Mouse (Mus musculus) kidney, adult 9 months (tissue): ENCODE data around the gene BC053393.
"Not testable (repeated sequence)": the region's sequence is repeated elsewhere in the genome, so short reads cannot be mapped to it uniquely, and the experiment has no call there.

Source experiments
- DNase-seq: peaks from one replicate; pipeline ENCODE4 v3.0.0; 2022

BC053393 gene

DNA sequence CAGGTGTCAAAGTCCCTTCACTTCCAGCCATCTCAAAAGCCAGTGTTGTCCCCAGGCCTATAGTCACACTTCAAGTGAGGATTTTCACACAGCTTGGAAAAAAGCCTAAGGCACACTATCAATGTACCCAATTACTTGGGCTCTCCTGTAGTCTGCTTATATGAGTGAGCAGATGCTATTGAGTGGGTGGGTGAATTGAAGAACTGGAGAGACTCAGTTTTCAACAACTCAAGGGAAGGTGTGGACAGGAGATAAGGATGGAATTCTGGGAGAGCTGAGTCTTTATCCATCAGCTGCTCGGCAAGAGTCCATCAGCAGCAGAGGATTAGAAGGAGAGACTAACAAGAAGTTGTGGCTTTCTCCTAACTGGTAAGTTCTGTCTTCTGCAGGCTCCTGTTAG is at the start of gene BC053393:
Gene BC053393 (plus strand): TSS at position 210 of the 400 bp plus-strand sequence.
- DNase-seq: no peak

DNA sequence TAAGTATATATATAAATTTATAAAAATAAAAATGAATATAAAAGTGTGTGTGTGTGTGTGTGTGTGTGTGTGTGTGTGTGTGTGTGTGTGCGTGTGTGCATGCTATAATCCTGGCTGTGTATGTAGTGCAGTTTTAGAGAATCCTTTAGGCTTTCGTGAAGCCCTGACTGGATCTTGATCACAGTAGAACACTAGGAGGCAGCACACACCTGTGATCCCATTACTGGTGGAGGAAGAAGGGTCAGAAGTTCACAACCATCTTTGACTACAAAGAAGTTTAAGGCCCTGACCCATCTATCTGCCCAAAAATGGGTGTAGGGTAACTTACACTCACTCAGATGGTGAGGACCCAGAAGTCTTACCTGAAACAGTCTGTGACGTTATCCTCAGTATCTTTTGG is 48.6 kb upstream of the BC053393 start:
- peak; percentile 36 for DNase-seq

DNA sequence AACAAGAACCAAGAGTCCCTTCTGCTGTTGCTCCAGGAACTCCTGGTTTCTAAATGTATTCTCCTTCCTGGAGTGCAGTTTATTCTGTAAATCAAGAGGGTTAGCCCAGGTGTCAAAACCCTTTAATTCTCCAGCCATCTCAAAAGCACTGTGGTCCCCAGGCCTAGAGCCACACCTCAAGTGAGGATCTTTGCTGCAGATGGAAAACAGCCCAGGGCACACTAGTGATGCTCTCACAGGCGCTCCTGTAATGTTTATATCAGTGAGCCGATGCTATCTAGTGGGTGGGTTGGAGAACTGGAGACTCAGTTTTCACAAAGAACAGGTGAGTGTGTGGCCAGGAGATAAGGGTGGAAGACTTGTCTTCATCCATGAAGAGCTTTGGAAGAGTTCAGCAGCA is 47.4 kb upstream of the BC053393 start, which contains the start of gene Gm12169:
Gene Gm12169 (plus strand): TSS at position 301 of the 400 bp plus-strand sequence.
- DNase-seq: no peak

DNA sequence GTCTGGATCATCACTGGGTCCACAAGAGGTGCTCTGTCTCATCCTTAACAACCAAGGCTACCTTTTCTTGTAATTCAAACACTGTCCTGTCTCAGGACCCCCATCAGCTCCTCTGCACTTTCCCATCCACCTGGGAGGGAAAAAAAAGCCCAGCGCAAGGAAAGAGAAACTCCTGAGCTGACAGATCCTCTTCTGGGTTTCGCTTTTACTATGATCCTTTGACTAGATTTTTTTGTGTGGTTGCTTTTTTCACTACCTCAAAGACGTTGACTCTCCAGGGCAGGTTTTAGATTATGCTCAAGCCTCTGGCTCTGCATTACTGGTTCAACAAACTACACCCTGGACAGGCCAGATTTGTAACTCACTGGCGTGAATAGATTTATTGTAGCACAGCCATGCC is 41.2 kb upstream of the BC053393 start:
- DNase-seq: no peak

DNA sequence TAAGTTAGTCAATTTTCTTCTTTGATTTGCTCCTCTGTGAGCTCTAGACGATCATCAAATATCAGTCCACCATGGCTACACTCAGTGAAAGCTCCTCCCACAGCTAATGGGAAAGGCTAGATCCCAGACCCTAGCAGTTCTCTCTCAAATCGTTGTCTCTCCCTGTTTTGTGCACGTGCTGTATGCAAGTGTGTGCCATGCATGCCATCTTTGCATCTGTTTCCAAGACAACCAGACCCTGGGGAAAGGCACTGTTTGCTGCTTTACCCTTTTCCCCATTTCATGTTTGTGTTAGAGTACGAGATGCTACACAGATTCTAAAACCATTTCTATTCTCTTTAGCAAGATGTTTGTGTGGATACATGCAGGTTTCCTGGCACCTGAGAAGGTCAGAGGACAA is 34.4 kb upstream of the BC053393 start:
- DNase-seq: no peak

DNA sequence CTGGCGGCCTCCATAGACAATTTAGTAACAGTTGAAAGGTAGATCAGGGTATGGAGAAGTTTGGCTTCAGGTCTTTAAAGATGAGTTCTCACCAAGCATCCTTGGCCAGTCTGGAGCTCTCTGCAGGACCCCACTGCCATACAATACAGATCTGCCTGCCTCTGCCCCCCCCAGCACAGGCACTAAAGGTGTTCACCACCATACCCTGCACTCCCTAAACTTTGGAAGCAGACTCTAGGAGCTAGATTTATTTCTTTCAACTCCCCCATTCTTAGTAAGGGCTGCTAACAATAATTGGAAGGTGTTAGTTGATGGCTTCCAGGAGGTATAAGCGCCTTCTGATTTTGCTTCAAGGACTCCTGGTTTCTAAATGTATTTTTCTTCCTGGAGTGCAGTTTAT is 27.8 kb upstream of the BC053393 start:
- no peak for DNase-seq

DNA sequence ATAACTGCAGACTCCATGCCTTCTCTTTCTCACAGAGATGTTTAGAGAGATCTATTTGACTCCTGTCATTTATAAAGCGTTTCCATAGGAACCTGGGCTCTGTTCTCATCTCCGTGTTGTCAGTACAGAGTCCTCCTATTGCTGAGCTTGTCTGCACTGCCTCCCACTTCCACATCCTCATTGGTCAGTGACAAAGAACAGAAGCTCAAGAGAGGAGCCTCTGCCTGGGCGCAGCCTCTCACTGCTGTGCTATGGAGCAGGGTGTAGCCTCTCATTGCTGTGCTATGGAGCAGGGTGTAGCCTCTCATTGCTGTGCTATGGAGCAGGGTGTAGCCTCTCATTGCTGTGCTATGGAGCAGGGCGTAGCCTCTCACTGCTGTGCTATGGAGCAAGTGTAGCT is 21.6 kb upstream of the BC053393 start:
- DNase-seq: no peak

DNA sequence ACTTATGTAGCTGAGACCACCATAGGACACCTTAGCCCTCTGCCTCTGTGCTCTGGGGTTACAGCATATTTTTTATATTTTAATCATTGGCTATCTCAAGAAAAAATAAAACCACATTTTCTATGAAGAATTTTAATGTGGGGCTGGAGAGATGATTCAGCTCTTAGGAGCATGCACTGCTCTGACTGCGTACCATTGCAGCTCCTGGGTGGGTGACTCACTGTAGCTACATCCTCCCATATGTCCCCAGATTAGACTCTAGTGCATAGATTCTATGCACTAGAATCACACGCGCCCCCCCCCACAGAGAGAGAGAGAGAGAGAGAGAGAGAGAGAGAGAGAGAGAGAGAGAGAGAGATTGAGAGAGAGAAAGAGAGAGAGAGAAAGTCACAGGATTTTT is 18.6 kb upstream of the BC053393 start:
- DNase-seq: no peak

DNA sequence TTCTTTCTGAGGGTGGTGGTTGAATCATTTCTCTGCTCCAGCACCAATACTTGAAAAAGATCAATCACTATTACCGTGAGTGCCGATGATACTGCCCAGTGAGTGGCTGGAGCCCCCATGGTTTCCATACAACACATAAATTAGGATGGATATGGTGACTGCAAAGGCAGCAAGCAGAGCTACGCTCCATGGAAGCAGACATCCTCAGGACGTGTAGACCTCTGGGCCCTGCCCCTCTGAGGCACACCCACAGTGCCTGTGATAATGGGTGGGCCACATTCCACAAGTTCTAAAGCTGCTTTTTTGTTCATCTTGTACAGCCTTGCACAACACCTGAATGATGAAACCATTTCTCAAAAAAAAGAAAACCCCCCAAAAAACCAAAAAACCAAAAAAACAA is 10.2 kb upstream of the BC053393 start:
- no peak for DNase-seq

DNA sequence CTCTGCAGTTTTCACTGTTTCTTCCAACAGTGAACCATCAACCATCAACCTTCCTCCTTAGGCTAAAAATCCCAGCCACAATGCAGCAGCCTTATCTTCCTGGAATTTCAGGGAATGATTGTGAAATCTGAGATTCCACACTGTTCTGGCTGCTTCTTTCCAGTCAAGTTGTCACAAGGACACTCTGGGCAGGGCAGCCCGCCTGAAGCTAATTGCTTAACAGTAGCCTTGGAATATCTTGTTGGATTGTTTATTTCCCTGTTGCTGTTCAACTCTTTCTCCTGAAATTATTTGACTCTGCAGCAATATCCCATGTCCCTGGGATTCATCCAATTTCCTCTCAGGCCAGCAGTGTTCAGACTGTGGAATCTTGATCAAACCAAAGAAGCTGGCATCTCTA is 6.7 kb upstream of the BC053393 start:
- DNase-seq: no peak

DNA sequence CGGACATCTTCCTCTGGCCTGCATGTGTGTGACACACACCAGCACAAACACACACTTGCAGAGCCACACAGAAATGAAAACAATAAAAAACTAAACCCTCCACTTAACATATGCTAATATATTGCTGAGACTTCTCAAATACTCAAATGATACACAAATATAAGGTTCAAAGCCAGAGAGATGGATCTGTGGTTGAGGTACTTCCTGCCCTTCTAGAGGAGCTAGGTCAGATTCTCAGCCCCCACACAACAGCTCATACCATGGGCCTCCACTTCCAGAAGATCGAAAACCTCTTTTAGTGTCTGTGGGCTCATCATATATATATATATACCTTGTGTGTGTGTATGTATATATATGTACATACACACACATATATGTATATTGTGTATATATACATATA is 5.4 kb upstream of the BC053393 start:
- DNase-seq: no peak

DNA sequence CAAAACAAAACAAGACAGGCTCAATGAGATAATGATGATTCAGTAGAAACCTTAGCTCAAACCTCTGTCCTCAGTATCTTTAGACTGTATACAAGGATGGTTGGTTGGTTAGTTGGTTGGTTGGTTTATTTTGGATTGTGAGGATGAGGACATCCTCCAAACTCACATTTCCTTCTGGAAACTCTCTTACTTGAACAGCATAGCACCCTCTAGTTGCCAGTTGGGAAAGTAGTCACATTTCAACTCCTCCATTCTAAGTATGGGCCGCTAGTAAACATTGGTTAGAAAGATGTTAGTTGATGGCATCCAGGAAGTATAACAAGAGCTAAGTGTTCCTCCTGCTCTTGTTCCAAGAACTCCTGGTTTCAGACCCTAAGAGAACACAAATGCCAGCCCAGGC is 2.2 kb upstream of the BC053393 start:
- DNase-seq: no peak

DNA sequence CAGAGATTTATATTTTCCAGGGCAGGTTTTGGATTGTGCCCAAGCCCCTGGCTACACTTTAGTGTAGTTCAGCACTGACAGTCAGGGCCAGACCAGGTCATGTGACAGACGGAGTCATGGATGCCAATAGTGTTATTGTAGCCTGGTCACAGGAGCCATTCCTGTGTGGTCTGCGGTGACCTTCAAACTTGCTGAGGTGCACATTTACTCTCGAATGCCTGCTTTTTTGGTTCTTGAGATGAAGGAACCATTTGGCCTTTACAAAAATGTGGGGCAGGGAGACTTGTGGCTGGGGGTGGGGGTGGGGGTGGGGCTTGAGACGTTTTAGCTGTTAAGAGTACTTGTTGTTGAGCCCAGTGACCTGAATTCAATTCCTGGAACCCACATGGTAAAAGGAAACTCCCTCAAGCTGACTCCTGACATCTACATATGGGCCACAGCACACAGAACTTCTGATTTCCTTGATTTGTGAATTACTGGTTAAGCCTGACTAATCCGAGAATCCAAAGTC is 7.5 kb downstream of the BC053393 start:
- peak; percentile 73 for DNase-seq

DNA sequence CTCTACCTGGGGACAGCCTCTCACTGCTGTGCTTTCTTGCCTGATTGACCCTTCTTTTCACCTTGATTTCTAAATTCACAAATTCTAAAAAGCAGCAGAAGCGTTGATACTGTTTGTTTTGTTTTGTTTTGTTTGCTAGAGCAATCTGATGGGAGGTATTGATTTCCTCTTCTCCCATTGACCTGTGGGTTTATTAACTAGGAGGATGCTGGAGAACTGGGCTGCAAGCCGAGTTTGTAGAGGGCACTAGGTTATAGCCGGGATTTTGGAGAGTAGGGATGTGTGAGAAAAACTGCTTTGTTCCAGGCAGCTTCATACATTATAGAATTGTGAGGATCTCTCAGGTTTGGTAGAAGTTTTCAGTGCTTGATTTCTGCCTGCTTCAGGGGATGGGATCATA is 9.1 kb downstream of the BC053393 start:
- DNase-seq: peak; percentile 22

DNA sequence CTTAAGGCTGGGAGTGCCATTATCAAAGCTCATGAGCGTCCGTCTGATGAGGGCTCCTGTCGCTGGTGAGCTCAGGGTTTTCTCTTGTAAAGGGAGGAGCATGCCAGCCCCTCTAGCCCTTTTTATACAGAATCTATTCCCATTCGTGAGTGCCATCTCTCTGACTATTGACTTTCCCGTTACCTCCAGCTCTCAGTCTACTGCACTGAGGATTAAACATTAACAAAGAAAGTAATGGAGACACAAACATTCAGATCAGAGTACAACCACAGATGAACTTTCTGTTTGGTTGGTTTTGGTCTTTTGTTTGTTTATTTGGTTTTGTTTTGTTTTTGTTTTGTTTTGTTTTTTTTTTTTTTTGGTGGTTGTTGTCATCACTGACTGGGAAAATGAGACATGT is 11.4 kb downstream of the BC053393 start:
- peak; percentile 28 for DNase-seq

DNA sequence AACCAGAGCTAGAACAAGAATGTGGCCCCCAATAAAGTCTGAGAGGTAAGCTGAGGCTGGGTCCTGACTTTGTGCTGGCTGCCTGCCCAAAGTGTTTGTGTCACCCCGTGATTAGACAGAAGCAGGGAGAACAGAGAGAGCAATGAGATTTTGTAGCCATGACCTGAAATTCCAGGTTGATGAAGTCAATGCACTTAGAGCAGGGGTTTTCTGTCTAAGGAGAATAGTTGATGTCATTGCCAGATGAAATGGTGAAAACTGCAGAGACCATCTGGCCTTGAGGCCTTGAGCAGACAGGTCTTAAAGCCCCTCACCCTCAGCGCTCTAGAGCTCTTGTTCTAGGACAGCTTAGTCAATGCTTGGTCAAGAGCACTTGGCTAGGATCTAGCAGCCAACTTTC is 21.1 kb downstream of the BC053393 start:
- no peak for DNase-seq

DNA sequence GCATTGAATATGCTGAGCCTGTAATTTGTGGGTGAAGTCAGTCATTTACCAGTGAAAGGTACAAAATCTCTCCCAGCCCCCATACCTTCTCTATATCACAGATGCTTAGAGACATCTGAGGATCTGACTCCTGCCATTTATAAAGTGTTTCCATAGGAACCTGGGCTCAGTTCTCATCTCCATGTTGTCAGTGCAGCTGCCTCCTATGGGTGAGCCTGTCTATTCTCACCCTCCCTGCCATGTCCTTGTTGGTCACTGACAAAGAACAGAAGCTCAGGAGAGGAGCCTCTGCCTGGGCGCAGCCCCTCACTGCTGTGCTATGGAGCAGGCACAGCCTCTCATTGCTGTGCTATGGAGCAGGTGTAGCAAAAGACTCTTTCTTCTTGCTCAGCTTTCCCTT is 48.6 kb downstream of the BC053393 start:
- DNase-seq: no peak

DNA sequence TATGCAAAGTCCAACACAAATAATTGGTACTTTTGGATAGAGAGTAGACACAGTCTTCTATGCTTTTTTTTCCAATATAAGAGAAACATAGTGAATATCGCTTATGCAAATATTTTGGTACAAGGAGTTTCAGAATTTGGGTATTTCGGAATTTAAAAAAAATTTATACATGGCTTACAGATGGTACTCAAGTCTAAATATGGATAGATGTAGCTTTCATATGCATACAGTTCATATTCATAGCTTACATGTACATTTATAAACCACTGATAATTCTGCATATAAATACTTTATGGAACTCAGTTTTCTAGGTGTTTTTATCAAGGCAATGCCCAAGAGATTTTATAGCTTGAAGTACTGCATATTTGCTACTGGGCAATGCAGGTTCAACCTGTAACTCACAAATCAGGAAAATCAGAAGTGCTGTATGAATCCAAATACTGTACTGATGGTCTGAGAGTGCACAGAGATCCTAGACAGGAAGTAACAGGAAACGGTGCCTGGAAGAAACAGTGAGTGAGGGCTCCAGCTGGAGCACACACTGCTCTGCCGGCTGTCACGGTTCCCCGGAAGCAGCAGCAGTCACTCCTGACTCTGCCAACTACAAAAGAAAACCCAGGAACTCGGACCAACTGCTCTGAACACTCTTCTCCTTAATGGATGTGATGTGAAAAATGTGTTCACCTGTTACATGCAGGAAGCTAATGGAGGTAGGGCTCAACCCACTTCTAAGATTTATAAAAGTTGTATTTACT is 49.3 kb downstream of the BC053393 start:
- DNase-seq: no peak

DNA sequence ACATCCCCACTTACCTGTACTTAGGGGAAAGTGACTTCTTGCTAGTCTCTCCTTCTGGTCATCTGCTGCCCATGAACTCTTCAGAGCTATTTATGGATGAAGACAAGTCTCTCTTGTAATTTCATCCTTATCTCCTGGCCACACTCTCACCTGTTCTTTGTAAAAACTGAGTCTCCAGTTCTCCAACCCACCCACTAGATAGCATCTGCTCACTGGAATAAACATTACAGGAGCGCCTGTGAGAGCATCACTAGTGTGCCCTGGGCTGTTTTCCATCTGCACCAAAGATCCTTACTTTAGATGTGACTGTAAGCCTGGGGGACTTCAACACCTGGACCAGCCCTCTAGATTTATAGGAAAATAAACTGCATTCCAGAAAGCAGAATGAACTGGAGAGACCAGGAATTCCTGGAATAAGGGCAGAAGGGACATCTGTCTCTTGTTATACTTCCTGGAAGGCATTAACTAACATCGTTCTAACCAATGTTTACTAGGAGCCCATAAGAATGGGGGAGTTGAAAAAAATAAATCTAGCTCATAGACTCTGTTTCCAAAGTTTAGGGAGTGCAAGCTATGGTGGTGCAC is 58.0 kb downstream of the BC053393 start, which contains the start of gene Dppa1:
Gene Dppa1 (minus strand): TSS at position 51 of the 585 bp plus-strand sequence.
- DNase-seq: no peak

DNA sequence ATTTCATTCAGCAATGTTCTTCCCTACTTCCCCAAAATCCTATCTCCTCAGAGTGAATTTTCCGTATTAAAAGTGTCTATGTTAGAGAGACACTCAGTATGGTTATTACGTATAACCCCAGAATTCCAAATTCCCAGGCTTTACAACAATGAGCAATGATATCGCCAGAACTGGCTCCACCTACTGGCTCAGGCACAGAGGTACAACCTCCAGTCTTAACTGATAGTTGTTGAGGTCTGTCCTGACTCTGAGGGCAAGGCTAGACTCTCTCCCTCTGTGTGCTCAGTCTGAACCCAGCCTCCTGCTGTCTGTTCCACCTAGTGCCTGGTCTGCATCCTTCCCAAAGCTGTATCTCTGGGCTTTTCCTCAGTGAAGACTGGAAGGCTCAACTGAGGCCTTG is 60.3 kb downstream of the BC053393 start:
- peak; percentile 45 for DNase-seq

DNA sequence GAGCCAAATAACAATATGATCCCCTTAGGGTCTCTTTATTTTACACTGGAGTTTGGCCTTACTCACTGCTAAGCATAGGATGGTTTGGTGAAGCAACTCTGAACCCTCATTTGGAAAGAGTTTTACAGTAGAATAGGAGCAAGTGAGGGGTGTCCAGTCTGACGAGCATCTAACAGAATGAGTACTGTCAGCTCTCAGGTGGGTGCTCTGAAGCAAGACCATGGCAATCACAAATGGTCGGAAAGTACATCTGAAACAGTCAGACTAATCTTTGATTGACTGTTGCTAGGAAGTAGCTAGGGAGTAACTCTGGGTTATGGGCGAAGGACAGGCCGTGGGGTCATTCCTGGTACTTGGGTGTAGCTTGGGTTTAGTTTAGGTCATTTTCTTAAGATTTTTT is 64.2 kb downstream of the BC053393 start:
- not testable (repeated sequence) for DNase-seq

DNA sequence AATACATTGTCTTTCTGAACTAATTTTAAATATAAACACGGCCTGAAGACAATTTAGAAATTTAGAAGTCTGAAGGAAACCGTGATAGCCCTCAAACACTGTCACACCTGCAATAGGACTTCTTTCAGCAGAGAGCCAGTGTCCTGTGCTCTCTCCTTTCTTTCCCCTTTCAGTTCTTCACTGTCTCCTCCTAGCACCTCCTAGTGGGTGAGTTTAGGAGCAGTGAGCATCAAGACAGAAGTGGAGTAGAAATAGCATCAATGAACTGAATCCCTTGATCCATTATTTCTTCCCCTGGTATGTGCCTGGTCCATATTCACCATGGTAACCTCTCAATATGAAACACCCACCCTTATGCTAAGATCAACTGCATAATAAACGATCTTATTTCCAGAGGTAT is 65.2 kb downstream of the BC053393 start:
- no peak for DNase-seq
